Mouse (Mus musculus) kidney, adult 2 months (tissue): ENCODE data around the gene Gtf3a.

Experiments used
- CTCF ChIP-seq: fragments of 200-500 bp; conservative IDR thresholded peaks from 2 replicates; pipeline ENCODE4 v1.5.1; 2011; ENCODE audit warnings: low read depth, mild to moderate bottlenecking, control low read depth, low read length, moderate library complexity, mixed read lengths; ENCODE audit not compliant: insufficient read depth, insufficient read length
- POLR2A ChIP-seq: fragments of 200-500 bp; IDR thresholded peaks from one replicate; pipeline ENCODE4 v1.6.1; 2011; ENCODE audit warnings: low read depth, low read length, control low read depth

DNA sequence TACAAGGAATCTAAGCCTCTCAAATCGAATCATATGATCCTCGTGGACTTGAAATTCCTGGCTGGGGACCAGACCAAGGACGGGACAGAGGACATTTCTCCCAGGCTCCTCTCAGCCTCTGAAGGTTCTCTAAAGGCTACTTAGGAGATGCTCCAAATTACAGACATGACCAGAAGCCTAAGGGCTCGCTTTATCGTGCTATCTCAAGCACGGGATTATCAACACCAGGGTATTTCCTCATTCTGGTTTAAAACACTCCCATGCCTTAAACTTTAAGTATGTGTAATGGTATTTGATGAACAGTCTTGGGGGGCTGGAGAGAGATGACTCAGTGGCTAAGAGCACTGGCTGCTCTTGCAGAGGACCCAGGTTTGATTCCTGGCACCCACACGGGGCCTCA lies 17.0 kb upstream of the Gtf3a start:
- no peak for TF ChIP-seq CTCF
- TF ChIP-seq POLR2A: no peak
